Mouse (Mus musculus) forebrain, embryonic 13.5 days (tissue): ENCODE measurements at regions not wholly inside any gene's neighbourhood (a gene's known extent, or its start where the extent isn't known, plus 50 kb on each side); places are given as distances from the start of the nearest gene placed in this dataset.
A peak's percentile ranks its signal among the peaks of the same experiment; 100 is the strongest.

ENCODE experiments used
- ATAC-seq: fragments of 200-750 bp; cut with Nextera tagmentation; 2 replicates; pipeline ENCODE4 v1.8.0; 2017
- H3K27ac ChIP-seq: fragments of 300-500 bp; sonication (generic); 2 replicates; pipeline ENCODE4 v1.5.1; 2015; ENCODE audit warnings: inconsistent platforms, mild to moderate bottlenecking, moderate library complexity
- H3K27me3 ChIP-seq: fragments of 300-500 bp; sonication (generic); 2 replicates; pipeline ENCODE4 v1.6.1; 2015; ENCODE audit warnings: mild to moderate bottlenecking, inconsistent platforms
- H3K36me3 ChIP-seq: fragments of 300-500 bp; sonication (generic); 2 replicates; pipeline ENCODE4 v1.6.1; 2015; ENCODE audit warnings: mild to moderate bottlenecking, inconsistent platforms; ENCODE audit not compliant: poor library complexity, severe bottlenecking
- H3K4me1 ChIP-seq: fragments of 300-500 bp; sonication (generic); 2 replicates; pipeline ENCODE4 v1.6.1; 2015; ENCODE audit warnings: inconsistent platforms
- H3K4me2 ChIP-seq: fragments of 300-500 bp; sonication (generic); 2 replicates; pipeline ENCODE4 v1.6.1; 2015; ENCODE audit warnings: inconsistent platforms, mild to moderate bottlenecking, moderate library complexity
- H3K4me3 ChIP-seq: fragments of 300-500 bp; sonication (generic); 2 replicates; pipeline ENCODE4 v1.5.1; 2015; ENCODE audit warnings: mild to moderate bottlenecking, inconsistent platforms
- H3K9ac ChIP-seq: fragments of 300-500 bp; sonication (generic); 2 replicates; pipeline ENCODE4 v1.6.1; 2015; ENCODE audit warnings: mild to moderate bottlenecking, inconsistent platforms
- H3K9me3 ChIP-seq: fragments of 300-500 bp; sonication (generic); replicated peaks from 2 replicates; pipeline ENCODE4 v1.6.1; 2016; ENCODE audit warnings: inconsistent platforms
- WGBS: fragments of 180-500 bp; shearing (Covaris S2); methylation state at CpG from one replicate; pipeline ENCODE4 v1.1.7; 2015; 5-methylcytosine and 5-hydroxymethylcytosine counted together

GRCm38 (mm10) chr10:117984784-117985602, 139.2 kb upstream of the Rap1b start:
- H3K4me3 ChIP-seq, result no peak overlapping the region
- no peak overlapping the region for H3K9ac ChIP-seq
- no peak for ATAC-seq
- H3K27ac ChIP-seq, result no peak overlapping the region
- H3K9me3 ChIP-seq, result no peaks in the 10 kb centered on the region
- WGBS, result 72% methylated on average over 15 of the region's 15 CpGs
- H3K4me1 ChIP-seq, result peaks cover 15% of the 10 kb centered on the region
- no peaks in the 10 kb centered on the region for H3K36me3 ChIP-seq
- no peak overlapping the region for H3K4me2 ChIP-seq
- H3K27me3 ChIP-seq, result peaks cover 11% of the 10 kb centered on the region

GRCm38 (mm10) chr10:117987620-117988019, 141.8 kb upstream of the Rap1b start:
- 80% methylated on average over 6 of the region's 6 CpGs for WGBS
- H3K27ac ChIP-seq, result no peak overlapping the region
- no peaks in the 10 kb centered on the region; the same call in 1 of the 2 replicates for H3K9me3 ChIP-seq
- H3K4me3 ChIP-seq, result no peak overlapping the region
- no peak for ATAC-seq
- H3K9ac ChIP-seq, result no peak overlapping the region
- H3K27me3 ChIP-seq, result peaks cover 6% of the 10 kb centered on the region; the same call in 1 of the 2 replicates
- H3K4me1 ChIP-seq, result peaks cover 10% of the 10 kb centered on the region
- no peak overlapping the region for H3K4me2 ChIP-seq
- no peaks in the 10 kb centered on the region for H3K36me3 ChIP-seq

- Histone ChIP-seq H3K4me3 (no peak overlapping the region), H3K4me2 (no peak overlapping the region), H3K36me3 (no peaks in the 10 kb centered on the region), H3K27ac (no peak overlapping the region), H3K27me3 (peaks cover 6% of the 10 kb centered on the region; the same call in 1 of the 2 replicates), H3K9me3 (no peaks in the 10 kb centered on the region; the same call in 1 of the 2 replicates), H3K4me1 (peaks cover 6% of the 10 kb centered on the region), H3K9ac (no peak overlapping the region)
- ATAC-seq, result no peak
- WGBS, result 88% methylated on average over 5 of the region's 5 CpGs
Measured at GRCm38 (mm10) chr10:117988076-117988475, 142.2 kb upstream of the Rap1b start.

GRCm38 (mm10) chr10:117991176-117991575, 145.3 kb upstream of the Rap1b start:
- Histone ChIP-seq H3K9me3 (no peaks in the 10 kb centered on the region; the same call in 1 of the 2 replicates), H3K4me3 (no peak overlapping the region), H3K4me1 (peaks cover 15% of the 10 kb centered on the region), H3K27me3 (peaks cover 10% of the 10 kb centered on the region), H3K36me3 (no peaks in the 10 kb centered on the region), H3K27ac (no peak overlapping the region), H3K9ac (no peak overlapping the region), H3K4me2 (no peak overlapping the region)
- WGBS, result 78% methylated on average over 1 of the region's 1 CpGs
- no peak for ATAC-seq

GRCm38 (mm10) chr10:117992317-117992716, 146.5 kb upstream of the Rap1b start:
- peaks cover 15% of the 10 kb centered on the region for H3K4me1 ChIP-seq
- H3K4me2 ChIP-seq, result no peak overlapping the region
- H3K27me3 ChIP-seq, result peaks cover 7% of the 10 kb centered on the region
- H3K9ac ChIP-seq, result no peak overlapping the region
- 79% methylated on average over 9 of the region's 9 CpGs for WGBS
- no peaks in the 10 kb centered on the region for H3K36me3 ChIP-seq
- H3K9me3 ChIP-seq, result no peaks in the 10 kb centered on the region; the same call in 1 of the 2 replicates
- ATAC-seq, result no peak
- no peak overlapping the region for H3K4me3 ChIP-seq
- H3K27ac ChIP-seq, result no peak overlapping the region

GRCm38 (mm10) chr10:117993809-117994208, 147.8 kb upstream of the Mdm1 start:
- H3K9ac ChIP-seq, result no peak overlapping the region
- no peak overlapping the region for H3K4me3 ChIP-seq
- ATAC-seq, result no peak
- H3K27ac ChIP-seq, result no peak overlapping the region
- H3K36me3 ChIP-seq, result no peaks in the 10 kb centered on the region
- 91% methylated on average over 3 of the region's 3 CpGs for WGBS
- H3K9me3 ChIP-seq, result no peaks in the 10 kb centered on the region; the same call in 1 of the 2 replicates
- no peak overlapping the region for H3K4me2 ChIP-seq
- H3K27me3 ChIP-seq, result peaks cover 7% of the 10 kb centered on the region; the same call in 1 of the 2 replicates
- peaks cover 15% of the 10 kb centered on the region for H3K4me1 ChIP-seq

GRCm38 (mm10) chr10:117994768-117995167, 146.8 kb upstream of the Mdm1 start:
- H3K27me3 ChIP-seq, result peaks cover 7% of the 10 kb centered on the region; the same call in 1 of the 2 replicates
- peaks cover 15% of the 10 kb centered on the region for H3K4me1 ChIP-seq
- H3K9me3 ChIP-seq, result no peaks in the 10 kb centered on the region; the same call in 1 of the 2 replicates
- no peak overlapping the region for H3K9ac ChIP-seq
- peak overlapping the region; percentile 28; the same call in 1 of the 2 replicates for H3K4me2 ChIP-seq
- 6% methylated on average over 9 of the region's 9 CpGs for WGBS
- ATAC-seq, result 0 out of 2 replicates have a peak, but pooled peaks have one; percentile 36
- no peaks in the 10 kb centered on the region for H3K36me3 ChIP-seq
- H3K27ac ChIP-seq, result no peak overlapping the region
- H3K4me3 ChIP-seq, result no peak overlapping the region

- WGBS, result 76% methylated on average over 5 of the region's 5 CpGs
- no peak overlapping the region for H3K9ac ChIP-seq
- H3K4me2 ChIP-seq, result no peak overlapping the region
- H3K4me3 ChIP-seq, result no peak overlapping the region
- no peaks in the 10 kb centered on the region for H3K36me3 ChIP-seq
- H3K27me3 ChIP-seq, result peaks cover 7% of the 10 kb centered on the region; the same call in 1 of the 2 replicates
- no peak for ATAC-seq
- H3K27ac ChIP-seq, result no peak overlapping the region
- no peaks in the 10 kb centered on the region for H3K9me3 ChIP-seq
- peaks cover 15% of the 10 kb centered on the region for H3K4me1 ChIP-seq
Measured at GRCm38 (mm10) chr10:117997796-117998195, 143.8 kb upstream of the Mdm1 start.

- Histone ChIP-seq H3K4me3 (no peak overlapping the region), H3K9me3 (no peaks in the 10 kb centered on the region), H3K27ac (no peak overlapping the region), H3K27me3 (0 out of 2 replicates have a peak, but pooled peaks cover 3% of the 10 kb centered on the region), H3K4me1 (peaks cover 10% of the 10 kb centered on the region), H3K36me3 (no peaks in the 10 kb centered on the region), H3K4me2 (no peak overlapping the region), H3K9ac (no peak overlapping the region)
- no peak for ATAC-seq
- WGBS, result 85% methylated on average over 3 of the region's 3 CpGs
Measured at GRCm38 (mm10) chr10:118000591-118000990, 141.0 kb upstream of the Mdm1 start.

GRCm38 (mm10) chr10:118001501-118001900, 140.1 kb upstream of the Mdm1 start:
- no peak overlapping the region for H3K4me2 ChIP-seq
- no peak overlapping the region for H3K27ac ChIP-seq
- no peaks in the 10 kb centered on the region for H3K36me3 ChIP-seq
- H3K27me3 ChIP-seq, result no peaks in the 10 kb centered on the region
- H3K4me1 ChIP-seq, result peaks cover 8% of the 10 kb centered on the region
- no peak overlapping the region for H3K9ac ChIP-seq
- H3K9me3 ChIP-seq, result no peaks in the 10 kb centered on the region
- 41% methylated on average over 4 of the region's 4 CpGs for WGBS
- no peak overlapping the region for H3K4me3 ChIP-seq
- no peak for ATAC-seq

GRCm38 (mm10) chr10:118001971-118002370, 139.6 kb upstream of the Mdm1 start:
- 75% methylated on average over 7 of the region's 7 CpGs for WGBS

GRCm38 (mm10) chr10:118002559-118002958, 139.1 kb upstream of the Mdm1 start:
- no peak overlapping the region for H3K4me3 ChIP-seq
- no peak for ATAC-seq

More at GRCm38 (mm10) chr10:118001971-118002370, 139.6 kb upstream of the Mdm1 start:
- ATAC-seq, result no peak
- peaks cover 8% of the 10 kb centered on the region for H3K4me1 ChIP-seq
- H3K9ac ChIP-seq, result no peak overlapping the region
- H3K9me3 ChIP-seq, result no peaks in the 10 kb centered on the region
- H3K27ac ChIP-seq, result no peak overlapping the region
- no peaks in the 10 kb centered on the region for H3K27me3 ChIP-seq
- H3K36me3 ChIP-seq, result no peaks in the 10 kb centered on the region
- no peak overlapping the region for H3K4me3 ChIP-seq
- H3K4me2 ChIP-seq, result no peak overlapping the region

More at GRCm38 (mm10) chr10:118002559-118002958, 139.1 kb upstream of the Mdm1 start:
- Histone ChIP-seq H3K4me2 (no peak overlapping the region), H3K9me3 (no peaks in the 10 kb centered on the region), H3K27me3 (no peaks in the 10 kb centered on the region), H3K36me3 (no peaks in the 10 kb centered on the region), H3K4me1 (peaks cover 8% of the 10 kb centered on the region), H3K27ac (no peak overlapping the region), H3K9ac (no peak overlapping the region)
- WGBS, result 88% methylated on average over 4 of the region's 4 CpGs
